Mouse (Mus musculus): ENCODE data around the gene Csf2ra. TPM values are rescaled to one million over a fixed set of nuclear protein-coding genes. Genes with fewer than 3 reads are reported as not detected.
"Not testable (repeated sequence)": the region's sequence is repeated elsewhere in the genome, so short reads cannot be mapped to it uniquely, and the experiment has no call there.

Csf2ra gene
- polyA plus RNA-seq (2015; fragmentation: Nextera tagmentation; extraction: Ambion mirVana), result 20.4 and 25.2 TPM in 2 replicates

GRCm38 (mm10) chr19:61227941-61228701 lies at the start of gene Csf2ra:
Gene Csf2ra (minus strand): TSS chr19:61228429.
- Histone ChIP-seq H3K4me2 (peak within 1 kb of the TSS; percentile 60), H3K4me1 (peaks cover 3% of the 10 kb centered on the region; the same call in 1 of the 2 replicates), H3K4me3 (peak within 1 kb of the TSS; percentile 58), H3K27me3 (no peaks in the 10 kb centered on the region), H3K9ac (peak within 1 kb of the TSS; percentile 38), H3K36me3 (ENCODE audit: poor library complexity, severe bottlenecking) (no peaks in the 10 kb centered on the region), H3K9me3 (replicated peaks) (peaks cover 3% of the 10 kb centered on the region; the same call in 1 of the 2 replicates), H3K27ac (peak within 1 kb of the TSS; percentile 85; the same call in 1 of the 2 replicates)
- WGBS, result 61% methylated on average over 36 of the region's 36 CpGs
- ATAC-seq, result no peak

- Histone ChIP-seq H3K4me2 (no peak overlapping the region), H3K4me3 (no peak overlapping the region), H3K27me3 (no peaks in the 10 kb centered on the region), H3K36me3 (ENCODE audit: poor library complexity, severe bottlenecking) (no peaks in the 10 kb centered on the region), H3K4me1 (no peaks in the 10 kb centered on the region), H3K9me3 (replicated peaks) (no peaks in the 10 kb centered on the region), H3K27ac (no peak overlapping the region), H3K9ac (no peak overlapping the region)
- 94% methylated on average over 1 of the region's 1 CpGs for WGBS
- no peak for ATAC-seq
These were observed 47.2 kb upstream of the Csf2ra start for GRCm38 (mm10) chr19:61275446-61275845.

GRCm38 (mm10) chr19:61269141-61269540 lies 40.9 kb upstream of the Csf2ra start:
- not testable (repeated sequence) for H3K27ac ChIP-seq; H3K36me3 ChIP-seq (ENCODE audit: poor library complexity, severe bottlenecking); ATAC-seq; H3K4me1 ChIP-seq; H3K4me3 ChIP-seq; H3K4me2 ChIP-seq; H3K9me3 ChIP-seq (replicated peaks); H3K9ac ChIP-seq; H3K27me3 ChIP-seq
- WGBS, result 44% methylated on average over 11 of the region's 11 CpGs

GRCm38 (mm10) chr19:61267141-61267540 lies 38.9 kb upstream of the Csf2ra start:
- H3K27ac ChIP-seq, result no peak overlapping the region
- H3K9ac ChIP-seq, result no peak overlapping the region
- no peaks in the 10 kb centered on the region for H3K36me3 ChIP-seq (ENCODE audit: poor library complexity, severe bottlenecking)
- H3K9me3 ChIP-seq (replicated peaks), result no peaks in the 10 kb centered on the region
- no peak overlapping the region for H3K4me2 ChIP-seq
- H3K27me3 ChIP-seq, result 0 out of 2 replicates have a peak, but pooled peaks cover 4% of the 10 kb centered on the region
- WGBS, result 24% methylated on average over 7 of the region's 7 CpGs
- no peak overlapping the region for H3K4me3 ChIP-seq
- H3K4me1 ChIP-seq, result no peaks in the 10 kb centered on the region
- ATAC-seq, result no peak

GRCm38 (mm10) chr19:61266651-61267050 lies 38.4 kb upstream of the Csf2ra start:
- H3K4me2 ChIP-seq, result no peak overlapping the region
- H3K4me3 ChIP-seq, result no peak overlapping the region
- H3K9ac ChIP-seq, result no peak overlapping the region
- no peaks in the 10 kb centered on the region for H3K9me3 ChIP-seq (replicated peaks)
- no peak for ATAC-seq
- no peaks in the 10 kb centered on the region for H3K4me1 ChIP-seq
- 4% methylated on average over 25 of the region's 26 CpGs for WGBS
- H3K36me3 ChIP-seq (ENCODE audit: poor library complexity, severe bottlenecking), result no peaks in the 10 kb centered on the region
- H3K27ac ChIP-seq, result no peak overlapping the region
- H3K27me3 ChIP-seq, result 0 out of 2 replicates have a peak, but pooled peaks cover 4% of the 10 kb centered on the region

- no peak for ATAC-seq
- Histone ChIP-seq H3K4me1 (no peaks in the 10 kb centered on the region), H3K9ac (no peak overlapping the region), H3K27me3 (0 out of 2 replicates have a peak, but pooled peaks cover 4% of the 10 kb centered on the region), H3K4me2 (no peak overlapping the region), H3K9me3 (replicated peaks) (no peaks in the 10 kb centered on the region), H3K4me3 (no peak overlapping the region), H3K36me3 (ENCODE audit: poor library complexity, severe bottlenecking) (no peaks in the 10 kb centered on the region), H3K27ac (no peak overlapping the region)
- 1% methylated on average over 12 of the region's 12 CpGs for WGBS
These were observed 38.0 kb upstream of the Csf2ra start for GRCm38 (mm10) chr19:61266246-61266615.

- ATAC-seq, result peak; percentile 12; the same call in 1 of the 2 replicates
- no peak overlapping the region for H3K4me2 ChIP-seq
- 23% methylated on average over 3 of the region's 3 CpGs for WGBS
- H3K27me3 ChIP-seq, result 0 out of 2 replicates have a peak, but pooled peaks cover 4% of the 10 kb centered on the region
- no peak overlapping the region for H3K27ac ChIP-seq
- no peaks in the 10 kb centered on the region for H3K9me3 ChIP-seq (replicated peaks)
- no peak overlapping the region for H3K4me3 ChIP-seq
- H3K9ac ChIP-seq, result no peak overlapping the region
- H3K4me1 ChIP-seq, result no peaks in the 10 kb centered on the region
- H3K36me3 ChIP-seq (ENCODE audit: poor library complexity, severe bottlenecking), result no peaks in the 10 kb centered on the region
These were observed 37.4 kb upstream of the Csf2ra start for GRCm38 (mm10) chr19:61265349-61266245.

- Histone ChIP-seq H3K27me3 (0 out of 2 replicates have a peak, but pooled peaks cover 4% of the 10 kb centered on the region), H3K4me2 (no peak overlapping the region), H3K4me3 (no peak overlapping the region), H3K9me3 (replicated peaks) (no peaks in the 10 kb centered on the region), H3K27ac (no peak overlapping the region), H3K36me3 (ENCODE audit: poor library complexity, severe bottlenecking) (no peaks in the 10 kb centered on the region), H3K4me1 (no peaks in the 10 kb centered on the region), H3K9ac (no peak overlapping the region)
- ATAC-seq, result no peak
These were observed 36.7 kb upstream of the Csf2ra start for GRCm38 (mm10) chr19:61264933-61265332.

GRCm38 (mm10) chr19:61264227-61264626 lies 36.0 kb upstream of the Csf2ra start:
- Histone ChIP-seq H3K4me1 (no peaks in the 10 kb centered on the region), H3K4me2 (no peak overlapping the region), H3K27me3 (0 out of 2 replicates have a peak, but pooled peaks cover 2% of the 10 kb centered on the region), H3K9ac (no peak overlapping the region), H3K36me3 (ENCODE audit: poor library complexity, severe bottlenecking) (no peaks in the 10 kb centered on the region), H3K27ac (no peak overlapping the region), H3K4me3 (no peak overlapping the region), H3K9me3 (replicated peaks) (no peaks in the 10 kb centered on the region)
- no peak for ATAC-seq
- 60% methylated on average over 1 of the region's 1 CpGs for WGBS

GRCm38 (mm10) chr19:61261241-61261640 lies 33.0 kb upstream of the Csf2ra start:
- no peak for ATAC-seq
- no peak overlapping the region for H3K4me3 ChIP-seq
- H3K27me3 ChIP-seq, result no peaks in the 10 kb centered on the region
- no peaks in the 10 kb centered on the region for H3K36me3 ChIP-seq (ENCODE audit: poor library complexity, severe bottlenecking)
- no peak overlapping the region for H3K9ac ChIP-seq
- WGBS, result 88% methylated on average over 1 of the region's 1 CpGs
- no peak overlapping the region for H3K4me2 ChIP-seq
- H3K9me3 ChIP-seq (replicated peaks), result no peaks in the 10 kb centered on the region
- H3K4me1 ChIP-seq, result no peaks in the 10 kb centered on the region
- H3K27ac ChIP-seq, result no peak overlapping the region

- H3K36me3 ChIP-seq (ENCODE audit: poor library complexity, severe bottlenecking), result no peaks in the 10 kb centered on the region
- WGBS, result 94% methylated on average over 18 of the region's 18 CpGs
- H3K9me3 ChIP-seq (replicated peaks), result no peaks in the 10 kb centered on the region; the same call in 1 of the 2 replicates
- ATAC-seq, result no peak
- no peak overlapping the region for H3K9ac ChIP-seq
- no peaks in the 10 kb centered on the region for H3K4me1 ChIP-seq
- H3K4me2 ChIP-seq, result no peak overlapping the region
- no peak overlapping the region for H3K27ac ChIP-seq
- H3K27me3 ChIP-seq, result no peaks in the 10 kb centered on the region
- no peak overlapping the region for H3K4me3 ChIP-seq
These were observed 29.5 kb upstream of the Csf2ra start for GRCm38 (mm10) chr19:61257733-61258132.

Data from forebrain, embryonic 13.5 days (tissue).